Mouse (Mus musculus): ENCODE results near the gene Vps37c. TPM values are rescaled to one million over a fixed set of nuclear protein-coding genes. Genes with fewer than 3 reads are reported as not detected.

The Vps37c gene
- polyA plus RNA-seq, 1 experiment from 2014 or later = 40.5 TPM

GRCm38 (mm10) chr19:10762468-10762867 is 73.9 kb downstream of the Vps37c start:
- WGBS = 82% methylated on average over 6 of the region's 6 CpGs
- H3K4me2 ChIP-seq (ENCODE audit: low read length) = no peak overlapping the region
- ATAC-seq = no peak
- no peaks in the 10 kb centered on the region for H3K4me1 ChIP-seq (replicated peaks; ENCODE audit: control insufficient read depth, insufficient read depth, low read length)
- no peak overlapping the region for H3K4me3 ChIP-seq (replicated peaks; ENCODE audit: low read length)
- no peaks in the 10 kb centered on the region for H3K9me3 ChIP-seq (ENCODE audit: control insufficient read depth, low read length)
- no peak overlapping the region for H3K9ac ChIP-seq (replicated peaks; ENCODE audit: low read depth, low read length)
- H3K27me3 ChIP-seq (replicated peaks; ENCODE audit: control insufficient read depth, insufficient read depth, low read length) = no peaks in the 10 kb centered on the region
- no peaks in the 10 kb centered on the region for H3K36me3 ChIP-seq (ENCODE audit: control insufficient read depth, insufficient read depth)
- no peak overlapping the region for H3K27ac ChIP-seq (ENCODE audit: low read length)

GRCm38 (mm10) chr19:10763381-10764031 is 75.0 kb downstream of the Vps37c start:
- H3K4me1 ChIP-seq (replicated peaks; ENCODE audit: control insufficient read depth, insufficient read depth, low read length) = no peaks in the 10 kb centered on the region
- no peak overlapping the region for H3K4me2 ChIP-seq (ENCODE audit: low read length)
- H3K9ac ChIP-seq (replicated peaks; ENCODE audit: low read depth, low read length) = no peak overlapping the region
- no peak for ATAC-seq
- no peak overlapping the region for H3K27ac ChIP-seq (ENCODE audit: low read length)
- H3K4me3 ChIP-seq (replicated peaks; ENCODE audit: low read length) = no peak overlapping the region
- H3K9me3 ChIP-seq (ENCODE audit: control insufficient read depth, low read length) = no peaks in the 10 kb centered on the region
- H3K36me3 ChIP-seq (ENCODE audit: control insufficient read depth, insufficient read depth) = no peaks in the 10 kb centered on the region
- no peaks in the 10 kb centered on the region for H3K27me3 ChIP-seq (replicated peaks; ENCODE audit: control insufficient read depth, insufficient read depth, low read length)
- 83% methylated on average over 21 of the region's 21 CpGs for WGBS

Other genes with a start within 250 kb of the Vps37c start
- gene Lrrc10b, start 231.3 kb upstream of the Vps37c start, polyA plus RNA-seq (2015; fragmentation: Nextera tagmentation; extraction: Ambion mirVana) = 0.52 and 0.99 TPM in 2 replicates
- gene Ppp1r32, start 205.8 kb upstream of the Vps37c start, polyA plus RNA-seq (2015; fragmentation: Nextera tagmentation; extraction: Ambion mirVana) = 1.7 and 2.1 TPM in 2 replicates
- gene Cpsf7, start 163.5 kb upstream of the Vps37c start, polyA plus RNA-seq (2015; fragmentation: Nextera tagmentation; extraction: Ambion mirVana) = 58.4 and 59.3 TPM in 2 replicates
- gene Sdhaf2, start 162.6 kb upstream of the Vps37c start, polyA plus RNA-seq (2015; fragmentation: Nextera tagmentation; extraction: Ambion mirVana) = 66.2 and 68.6 TPM in 2 replicates
- gene Tmem216, start 132.5 kb upstream of the Vps37c start, polyA plus RNA-seq (2015; fragmentation: Nextera tagmentation; extraction: Ambion mirVana) = 47.0 and 49.5 TPM in 2 replicates
- 21.0 and 22.6 TPM in 2 replicates for gene Cyb561a3, start 111.6 kb upstream of the Vps37c start, polyA plus RNA-seq (2015; fragmentation: Nextera tagmentation; extraction: Ambion mirVana)
- 33.9 and 37.5 TPM in 2 replicates for gene Tmem138, start 111.4 kb upstream of the Vps37c start, polyA plus RNA-seq (2015; fragmentation: Nextera tagmentation; extraction: Ambion mirVana)
- gene Ddb1, start 83.4 kb upstream of the Vps37c start, polyA plus RNA-seq (2015; fragmentation: Nextera tagmentation; extraction: Ambion mirVana) = 277 and 292 TPM in 2 replicates
- 24.9 and 27.1 TPM in 2 replicates for gene Tkfc, start 83.1 kb upstream of the Vps37c start, polyA plus RNA-seq (2015; fragmentation: Nextera tagmentation; extraction: Ambion mirVana)
- 0.30 and 0.81 TPM in 2 replicates for gene Vwce, start 54.5 kb upstream of the Vps37c start, polyA plus RNA-seq (2015; fragmentation: Nextera tagmentation; extraction: Ambion mirVana)
- not detected in 2 replicates for gene Pga5, start 10.7 kb upstream of the Vps37c start, polyA plus RNA-seq (2015; fragmentation: Nextera tagmentation; extraction: Ambion mirVana)
- gene Cd5, start 50.3 kb downstream of the Vps37c start, polyA plus RNA-seq (2015; fragmentation: Nextera tagmentation; extraction: Ambion mirVana) = 0.06 and 0.10 TPM in 2 replicates
- not detected in 2 replicates for gene Cd6, start 141.3 kb downstream of the Vps37c start, polyA plus RNA-seq (2015; fragmentation: Nextera tagmentation; extraction: Ambion mirVana)
- 0.25 and 0.57 TPM in 2 replicates for gene Slc15a3, start 151.0 kb downstream of the Vps37c start, polyA plus RNA-seq (2015; fragmentation: Nextera tagmentation; extraction: Ambion mirVana)
- 176 and 195 TPM in 2 replicates for gene Tmem132a, start 181.2 kb downstream of the Vps37c start, polyA plus RNA-seq (2015; fragmentation: Nextera tagmentation; extraction: Ambion mirVana)
- gene Tmem109, start 193.3 kb downstream of the Vps37c start, polyA plus RNA-seq (2015; fragmentation: Nextera tagmentation; extraction: Ambion mirVana) = 43.7 and 46.1 TPM in 2 replicates
- gene Prpf19, start 206.5 kb downstream of the Vps37c start, polyA plus RNA-seq (2015; fragmentation: Nextera tagmentation; extraction: Ambion mirVana) = 42.8 and 43.3 TPM in 2 replicates
- 0.16 and 0.56 TPM in 2 replicates for gene Zp1, start 231.9 kb downstream of the Vps37c start, polyA plus RNA-seq (2015; fragmentation: Nextera tagmentation; extraction: Ambion mirVana)
- gene Ptgdr2, start 248.4 kb downstream of the Vps37c start, polyA plus RNA-seq (2015; fragmentation: Nextera tagmentation; extraction: Ambion mirVana) = 0.12 and 0.13 TPM in 2 replicates

Data from forebrain, embryonic 16.5 days (tissue).